ENCODE assay signal across 9 mouse cellular contexts in genomic region chr5:89679871-89680536, GRCm38 (mm10).
DNase-seq lines count a peak whose midpoint lies in the region; ATAC-seq and TF ChIP-seq lines count a peak whose summit lies in the region.
"Had no signal": no experiment of that assay in that cellular context is flagged by ENCODE, and none has a peak within 500 bp of the region (broad histone marks: within the 10 kb centered on the region; RNA-seq: fewer than 3 reads in every experiment).

No protein-coding gene starts in this region.

- no peaks in the 10 kb centered on the region for H3K36me3 ChIP-seq in liver, adult 2 months (ENCODE audit: control insufficient read depth, insufficient read depth, low read length)
- no peaks in the 10 kb centered on the region for H3K36me3 ChIP-seq in liver, embryonic 11.5 days (ENCODE audit: control insufficient read depth, insufficient read depth, low read length)
- H3K36me3 ChIP-seq in embryonic facial prominence, embryonic 14.5 days (ENCODE audit: control insufficient read depth, insufficient read depth, low read length) = no peaks in the 10 kb centered on the region
- no peaks in the 10 kb centered on the region for H3K36me3 ChIP-seq in limb, embryonic 14.5 days (ENCODE audit: control insufficient read depth, insufficient read depth, low read length)
- H3K36me3 ChIP-seq: hindbrain, embryonic 15.5 days had no signal

- TF ChIP-seq CTCF in cerebellum, adult 2 months (IDR thresholded peaks at IDR 0.05; ENCODE audit: borderline replicate concordance, insufficient read depth, low read depth, low read length) = peak; percentile 26; the same call in 1 of the 2 replicates
- peak; percentile 47; the same call in 1 of the 2 replicates for TF ChIP-seq CTCF in liver, adult 2 months (IDR thresholded peaks at IDR 0.05; ENCODE audit: low read depth, low read length)

- TF ChIP-seq POLR2A in cerebellum, adult 2 months (IDR thresholded peaks at IDR 0.05; ENCODE audit: borderline replicate concordance, insufficient read depth, low read length) = no peak
- TF ChIP-seq POLR2A in liver, adult 2 months (IDR thresholded peaks at IDR 0.05; ENCODE audit: extremely low read depth, insufficient read depth, low read length) = no peak
- no peak for TF ChIP-seq POLR2A in limb, embryonic 14.5 days (IDR thresholded peaks at IDR 0.05; ENCODE audit: borderline replicate concordance, extremely low read depth, insufficient read depth, insufficient read length)

- H3K9ac ChIP-seq in liver, adult 2 months (ENCODE audit: low read depth, low read length) = no peak overlapping the region
- no peak overlapping the region for H3K9ac ChIP-seq in liver, embryonic 11.5 days (ENCODE audit: low read depth, low read length)
- no peak overlapping the region for H3K9ac ChIP-seq in embryonic facial prominence, embryonic 14.5 days (ENCODE audit: low read depth, low read length)
- H3K9ac ChIP-seq in limb, embryonic 14.5 days (ENCODE audit: low read depth, low read length, severe bottlenecking) = no peak overlapping the region
- H3K9ac ChIP-seq: hindbrain, embryonic 15.5 days had no signal

- 62% methylated on average over 5 of the region's 5 CpGs for WGBS in cerebellum, adult 2 months
- WGBS in liver, adult 2 months = 54% methylated on average over 5 of the region's 5 CpGs
- WGBS in liver, embryonic 11.5 days = 65% methylated on average over 5 of the region's 5 CpGs
- WGBS in embryonic facial prominence, embryonic 14.5 days = 64% methylated on average over 5 of the region's 5 CpGs
- 50% methylated on average over 5 of the region's 5 CpGs for WGBS in limb, embryonic 14.5 days

- H3K27me3 ChIP-seq in cerebellum, adult 2 months (ENCODE audit: control insufficient read depth, insufficient read depth, low read length) = no peaks in the 10 kb centered on the region
- H3K27me3 ChIP-seq in liver, adult 2 months (ENCODE audit: control insufficient read depth, insufficient read depth, low read length) = no peaks in the 10 kb centered on the region
- H3K27me3 ChIP-seq in liver, embryonic 11.5 days (replicated peaks; ENCODE audit: control insufficient read depth, insufficient read depth, low read length) = no peaks in the 10 kb centered on the region
- H3K27me3 ChIP-seq in embryonic facial prominence, embryonic 14.5 days (replicated peaks; ENCODE audit: control insufficient read depth, insufficient read depth, low read length) = no peaks in the 10 kb centered on the region
- no peaks in the 10 kb centered on the region for H3K27me3 ChIP-seq in limb, embryonic 14.5 days (ENCODE audit: control insufficient read depth, insufficient read depth, low read length)
- H3K27me3 ChIP-seq: hindbrain, embryonic 15.5 days had no signal

- H3K4me3 ChIP-seq in cerebellum, adult 2 months (replicated peaks; ENCODE audit: insufficient read depth, low read depth, low read length) = no peak overlapping the region
- H3K4me3 ChIP-seq in liver, adult 2 months (ENCODE audit: insufficient read depth, low read depth, low read length) = no peak overlapping the region
- H3K4me3 ChIP-seq in liver, embryonic 11.5 days (ENCODE audit: low read depth, low read length) = no peak overlapping the region
- H3K4me3 ChIP-seq in embryonic facial prominence, embryonic 14.5 days (ENCODE audit: low read depth, low read length) = no peak overlapping the region
- H3K4me3 ChIP-seq in limb, embryonic 14.5 days (replicated peaks; ENCODE audit: low read length) = no peak overlapping the region
- H3K4me3 ChIP-seq: hindbrain, embryonic 15.5 days had no signal

- H3K27ac ChIP-seq in cerebellum, adult 2 months (ENCODE audit: insufficient read depth, low read length) = no peak overlapping the region
- no peak overlapping the region for H3K27ac ChIP-seq in liver, adult 2 months (replicated peaks; ENCODE audit: insufficient read depth, low read depth, low read length)
- H3K27ac ChIP-seq in liver, embryonic 11.5 days (ENCODE audit: low read depth, low read length) = no peak overlapping the region
- H3K27ac ChIP-seq in embryonic facial prominence, embryonic 14.5 days (replicated peaks; ENCODE audit: low read depth, low read length) = no peak overlapping the region
- H3K27ac ChIP-seq in limb, embryonic 14.5 days (replicated peaks; ENCODE audit: low read depth, low read length) = no peak overlapping the region
- H3K27ac ChIP-seq: hindbrain, embryonic 15.5 days had no signal

- H3K4me1 ChIP-seq in cerebellum, adult 2 months (ENCODE audit: control insufficient read depth, insufficient read depth, low read length) = no peaks in the 10 kb centered on the region
- no peaks in the 10 kb centered on the region for H3K4me1 ChIP-seq in liver, adult 2 months (ENCODE audit: control insufficient read depth, insufficient read depth, low read length)
- H3K4me1 ChIP-seq in liver, embryonic 11.5 days (replicated peaks; ENCODE audit: control insufficient read depth, insufficient read depth, low read length) = no peaks in the 10 kb centered on the region
- no peaks in the 10 kb centered on the region for H3K4me1 ChIP-seq in embryonic facial prominence, embryonic 14.5 days (ENCODE audit: control insufficient read depth, insufficient read depth, low read length)
- no peaks in the 10 kb centered on the region for H3K4me1 ChIP-seq in limb, embryonic 14.5 days (ENCODE audit: control insufficient read depth, insufficient read depth, low read length)
- H3K4me1 ChIP-seq: hindbrain, embryonic 15.5 days had no signal

- ATAC-seq in liver, embryonic 11.5 days (replicated peaks; ENCODE audit: low FRiP score) = no peak
- ATAC-seq in embryonic facial prominence, embryonic 14.5 days (ENCODE audit: low read depth) = no peak
- no peak for ATAC-seq in limb, embryonic 14.5 days (ENCODE audit: low FRiP score, low read depth)
- no peak for ATAC-seq in erythroblast, adult 5-6 weeks (replicated peaks; ENCODE audit: low FRiP score, poor library complexity, severe bottlenecking)

- no peaks in the 10 kb centered on the region for H3K79me2 ChIP-seq in liver, adult 2 months (ENCODE audit: control insufficient read depth, insufficient read depth, low read length)

- no peaks in the 10 kb centered on the region for H3K9me3 ChIP-seq in liver, embryonic 11.5 days (ENCODE audit: control insufficient read depth, low read length)
- H3K9me3 ChIP-seq in embryonic facial prominence, embryonic 14.5 days (ENCODE audit: control insufficient read depth, low read length) = no peaks in the 10 kb centered on the region
- H3K9me3 ChIP-seq in limb, embryonic 14.5 days (ENCODE audit: control insufficient read depth, low read length) = no peaks in the 10 kb centered on the region
- H3K9me3 ChIP-seq: hindbrain, embryonic 15.5 days had no signal

- DNase-seq in cerebellum, adult 2 months = peak in 1 of 2 experiments; percentile 25
- no peak for DNase-seq in cerebellum, adult 11-12 months
- peak; percentile 53 for DNase-seq in liver, adult 2 months (ENCODE audit: extremely low read depth, low read depth, low spot score)
- no peak for DNase-seq in liver, embryonic 11.5 days (ENCODE audit: low spot score)
- DNase-seq in T-cell, adult 2 months (ENCODE audit: low spot score) = peak; percentile 3
- peak; percentile 81 for DNase-seq in embryonic facial prominence, embryonic 14.5 days (ENCODE audit: low spot score)
- DNase-seq in limb, embryonic 14.5 days (ENCODE audit: low spot score) = peak; percentile 93

- no peak overlapping the region for H3K4me2 ChIP-seq in liver, embryonic 11.5 days
- no peak overlapping the region; the same call in 1 of the 2 replicates for H3K4me2 ChIP-seq in embryonic facial prominence, embryonic 14.5 days (ENCODE audit: low read depth, low read length)
- H3K4me2 ChIP-seq in limb, embryonic 14.5 days (replicated peaks; ENCODE audit: low read depth, low read length, severe bottlenecking) = no peak overlapping the region
- H3K4me2 ChIP-seq: hindbrain, embryonic 15.5 days had no signal

Comparison
In these comparisons a context has a peak if more than half of its experiments do, and no peak if none do; other contexts are left out.
1. DNase-seq: peak in liver, adult 2 months (single experiment), T-cell, adult 2 months (single experiment), embryonic facial prominence, embryonic 14.5 days (single experiment) and limb, embryonic 14.5 days (single experiment); none in cerebellum, adult 11-12 months (single experiment) and liver, embryonic 11.5 days (single experiment).